Mouse (Mus musculus) G1E (cell line): ENCODE measurements around the gene Trim71.

Experiments used
- CTCF ChIP-seq: IDR thresholded peaks from 2 replicates; pipeline ENCODE4 v1.5.1; 2012; ENCODE audit warnings: low read depth, low read length, inconsistent platforms, mixed read lengths
- GATA1 ChIP-seq: IDR thresholded peaks from 2 replicates; pipeline ENCODE4 v1.6.1; 2012; ENCODE audit warnings: borderline replicate concordance, low read length, inconsistent platforms, mixed read lengths
- GATA2 ChIP-seq: IDR thresholded peaks from 2 replicates; pipeline ENCODE4 v1.6.1; 2012; ENCODE audit warnings: low read depth, low read length, inconsistent platforms, borderline replicate concordance
- POLR2AphosphoS5 ChIP-seq: IDR thresholded peaks from 2 replicates; pipeline ENCODE4 v1.6.1; 2012; ENCODE audit warnings: low read depth, low read length, inconsistent platforms; ENCODE audit not compliant: insufficient replicate concordance
- TAL1 ChIP-seq: conservative IDR thresholded peaks from 2 replicates; pipeline ENCODE4 v1.6.1; 2012; ENCODE audit warnings: low read depth, low read length, inconsistent platforms, mixed read lengths

DNA sequence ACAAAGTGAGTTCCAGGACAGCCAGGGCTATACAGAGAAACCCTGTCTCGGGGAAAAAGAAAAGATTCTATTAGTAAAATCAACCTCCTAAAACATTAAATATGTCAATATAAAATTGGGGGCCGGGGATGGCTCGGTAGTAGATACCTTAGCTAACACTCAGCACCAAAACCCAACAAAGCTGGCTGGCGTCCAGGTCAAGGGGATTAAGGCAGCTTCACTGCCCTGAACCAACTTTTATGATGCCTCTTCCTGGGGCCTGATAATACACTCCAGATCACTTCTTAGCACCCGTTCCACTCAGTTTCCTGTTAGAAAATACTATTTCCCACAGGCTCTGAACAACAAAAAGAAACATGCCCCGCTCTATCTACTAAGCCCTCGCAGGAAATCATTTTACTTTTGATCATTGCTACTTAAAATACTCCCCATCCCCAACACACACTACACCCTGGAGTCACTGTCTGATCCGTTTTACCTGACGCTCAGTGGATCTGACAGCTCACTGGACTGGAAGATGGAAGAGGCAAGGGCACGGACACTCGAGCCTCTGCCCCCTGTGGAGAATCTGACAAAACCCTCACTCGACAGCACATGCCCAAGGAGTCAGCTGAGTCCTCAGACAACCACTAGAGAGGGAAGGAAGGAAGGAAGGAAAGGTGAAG is 39.8 kb upstream of the Trim71 start:
- TF ChIP-seq CTCF (no peak), GATA1 (no peak), TAL1 (no peak), POLR2AphosphoS5 (no peak), GATA2 (no peak)
